Mouse (Mus musculus): ENCODE results near the gene Omt2a.

DNA sequence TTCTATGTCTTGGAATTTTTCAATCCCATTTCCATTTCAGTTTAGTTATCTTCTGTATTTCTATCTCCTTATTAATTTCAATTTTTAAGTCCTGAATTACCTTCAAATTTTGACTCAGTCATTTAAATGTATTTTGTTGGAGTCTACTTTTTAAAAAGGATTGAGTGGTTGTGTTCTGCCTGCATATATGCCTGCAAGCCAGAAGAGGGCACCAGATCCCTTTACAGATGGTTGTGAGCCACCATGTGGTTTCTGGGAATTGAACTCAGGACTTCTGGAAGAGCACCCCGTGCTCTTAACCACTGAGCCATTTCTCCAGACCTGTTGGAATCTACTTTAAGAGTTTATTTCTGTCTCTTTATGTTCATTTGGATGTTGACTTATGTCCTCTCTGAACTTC is 4.9 kb upstream of the Omt2a start:
- no peak for TF ChIP-seq CTCF (IDR thresholded peaks at IDR 0.05; ENCODE audit: insufficient read depth, low read length)
- no peak for TF ChIP-seq POLR2A (IDR thresholded peaks at IDR 0.05; ENCODE audit: borderline replicate concordance, extremely low read depth, low read depth, low read length)

Measured in lung, adult 2 months (tissue).